Mouse (Mus musculus) C2C12 (cell line): ENCODE measurements around the gene Prss54. TPM values are rescaled to one million over a fixed set of nuclear protein-coding genes. Genes with fewer than 3 reads are reported as not detected.

Experiments used
- H3K27me3 ChIP-seq: one replicate; pipeline ENCODE4 v1.6.1; 2011; ENCODE audit not compliant: control insufficient read depth, insufficient read depth, insufficient read length
- H3K36me3 ChIP-seq: one replicate; pipeline ENCODE4 v1.6.1; 2011; ENCODE audit not compliant: control insufficient read depth, insufficient read depth
- H3K4me3 ChIP-seq: one replicate; pipeline ENCODE4 v1.5.1; 2011; ENCODE audit warnings: mild to moderate bottlenecking, control low read depth; ENCODE audit not compliant: poor library complexity, insufficient read depth, severe bottlenecking
- H3K79me2 ChIP-seq: one replicate; pipeline ENCODE4 v1.6.1; 2011; ENCODE audit not compliant: control insufficient read depth, insufficient read depth
- H3K79me3 ChIP-seq: one replicate; pipeline ENCODE4 v1.6.1; 2011; ENCODE audit warnings: low read depth, control low read depth
- H3ac ChIP-seq: one replicate; pipeline ENCODE3; 2011; ENCODE audit warnings: low read depth; ENCODE audit not compliant: control insufficient read depth, insufficient read length
- CEBPB ChIP-seq: IDR thresholded peaks from one replicate; pipeline ENCODE4 v1.6.1; 2011; ENCODE audit warnings: low read depth, mild to moderate bottlenecking, control low read depth, moderate library complexity
- CTCF ChIP-seq: IDR thresholded peaks from one replicate; pipeline ENCODE4 v1.5.1; 2011; ENCODE audit not compliant: control insufficient read depth, insufficient read depth, insufficient read length
- FOSL1 ChIP-seq: IDR thresholded peaks from one replicate; pipeline ENCODE4 v1.8.0; 2011; ENCODE audit warnings: mild to moderate bottlenecking, low read length; ENCODE audit not compliant: poor library complexity, insufficient read depth, severe bottlenecking
- MAX ChIP-seq: IDR thresholded peaks from one replicate; pipeline ENCODE4 v1.6.1; 2011; ENCODE audit warnings: mild to moderate bottlenecking, control low read depth
- MYOD1 ChIP-seq: IDR thresholded peaks from one replicate; pipeline ENCODE4 v1.6.1; 2011; ENCODE audit warnings: low read depth; ENCODE audit not compliant: control insufficient read depth, insufficient read length
- MYOG ChIP-seq: IDR thresholded peaks from one replicate; pipeline ENCODE4 v1.6.1; 2011; ENCODE audit not compliant: control insufficient read depth, insufficient read length; ENCODE audit errors: extremely low read depth
- USF1 ChIP-seq: IDR thresholded peaks from one replicate; pipeline ENCODE4 v1.6.1; 2011; ENCODE audit warnings: low read depth, mild to moderate bottlenecking, control low read depth, moderate library complexity
- polyA plus RNA-seq: library from polyadenylated mRNA; unstranded; fragments of >200 nt; fragmentation: generic; extraction: Trizol; gene quantifications from one replicate; pipeline ENCODE4 v1.2.1, GENCODE M21; 2012; ENCODE audit warnings: missing spikeins

The Prss54 gene
- polyA plus RNA-seq, 1 experiment = not detected

DNA sequence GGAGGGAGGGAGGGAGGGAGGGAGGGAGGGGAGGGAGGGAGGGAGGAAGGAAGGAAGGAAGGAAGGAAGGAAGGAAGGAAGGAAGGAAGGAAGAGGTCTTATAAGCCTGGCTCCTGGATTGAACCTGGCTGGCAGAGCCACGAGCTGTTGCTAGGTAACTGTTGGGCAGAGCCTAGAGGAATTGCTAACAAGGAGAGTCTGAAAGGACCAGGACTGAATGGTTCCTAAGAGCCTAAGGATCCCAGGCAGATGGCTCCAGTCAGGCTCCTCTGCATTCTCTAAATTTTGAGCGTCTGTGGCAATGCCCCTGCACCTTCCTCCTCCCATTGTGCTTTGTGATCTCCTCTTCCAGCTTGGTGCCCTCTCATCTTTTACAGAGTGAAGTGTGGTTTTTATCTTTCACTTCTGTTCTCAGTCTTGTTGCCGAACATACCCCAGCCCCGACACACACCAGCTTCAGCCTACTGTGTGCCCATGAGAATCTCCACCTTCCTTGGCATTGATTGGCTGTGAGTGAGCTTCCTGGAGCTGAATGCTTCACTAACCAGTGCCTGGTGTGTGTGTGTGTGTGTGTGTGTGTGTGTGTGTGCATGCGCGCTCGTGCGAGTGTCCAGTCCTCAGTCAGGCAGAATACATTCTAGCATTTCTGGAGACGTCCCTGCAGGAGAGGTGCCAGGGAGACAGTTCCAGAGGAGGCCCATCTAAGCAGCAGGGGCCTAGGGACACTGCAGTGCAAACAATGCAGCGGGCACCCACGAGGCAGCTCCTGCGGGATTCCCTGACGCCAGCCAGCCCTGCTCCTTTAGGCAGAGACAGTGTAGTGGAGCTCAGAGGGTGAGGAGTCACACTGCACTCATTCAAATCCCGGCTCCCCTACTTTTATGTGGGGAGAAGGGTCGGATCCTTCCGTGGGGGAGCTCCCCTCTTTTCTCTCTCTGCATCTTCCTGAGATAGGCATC lies 26.0 kb downstream of the Prss54 start:
- H3K36me3 ChIP-seq = no peaks in the 10 kb centered on the region
- H3K4me3 ChIP-seq = no peak overlapping the region
- H3ac ChIP-seq = no peak overlapping the region
- TF ChIP-seq USF1 = no peak
- TF ChIP-seq FOSL1 = no peak
- no peak for TF ChIP-seq CTCF
- no peak for TF ChIP-seq CEBPB
- TF ChIP-seq MYOG = no peak
- TF ChIP-seq MYOD1 = no peak
- TF ChIP-seq MAX = no peak
- no peaks in the 10 kb centered on the region for H3K79me3 ChIP-seq
- peaks cover 29% of the 10 kb centered on the region for H3K27me3 ChIP-seq
- no peaks in the 10 kb centered on the region for H3K79me2 ChIP-seq

DNA sequence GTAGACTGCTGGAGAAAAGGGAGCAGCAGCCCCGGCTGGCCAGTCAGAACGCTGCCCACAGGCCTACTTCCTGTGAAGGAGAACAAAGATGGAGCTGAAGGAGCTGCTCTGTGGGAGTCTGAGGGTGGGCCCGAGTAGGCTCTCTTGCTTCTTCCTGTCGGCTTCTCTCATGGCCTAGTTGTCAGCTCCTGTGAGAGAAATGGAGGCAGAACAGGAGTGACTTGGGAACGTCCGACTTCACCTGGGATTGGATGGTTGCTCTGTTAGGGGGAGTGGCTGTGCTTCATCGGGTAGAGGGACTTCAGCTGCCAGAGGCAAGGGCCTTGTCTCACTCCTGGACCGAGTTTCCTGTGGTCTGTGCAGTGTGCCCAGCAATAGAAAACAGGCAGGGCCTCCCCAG lies 28.2 kb downstream of the Prss54 start:
- Histone ChIP-seq H3K36me3 (no peaks in the 10 kb centered on the region), H3K27me3 (peaks cover 27% of the 10 kb centered on the region), H3K79me3 (no peaks in the 10 kb centered on the region), H3K4me3 (no peak overlapping the region), H3K79me2 (no peaks in the 10 kb centered on the region), H3ac (no peak overlapping the region)
- TF ChIP-seq MYOD1 (no peak), USF1 (no peak), MYOG (no peak), FOSL1 (no peak), CTCF (no peak), CEBPB (no peak)

DNA sequence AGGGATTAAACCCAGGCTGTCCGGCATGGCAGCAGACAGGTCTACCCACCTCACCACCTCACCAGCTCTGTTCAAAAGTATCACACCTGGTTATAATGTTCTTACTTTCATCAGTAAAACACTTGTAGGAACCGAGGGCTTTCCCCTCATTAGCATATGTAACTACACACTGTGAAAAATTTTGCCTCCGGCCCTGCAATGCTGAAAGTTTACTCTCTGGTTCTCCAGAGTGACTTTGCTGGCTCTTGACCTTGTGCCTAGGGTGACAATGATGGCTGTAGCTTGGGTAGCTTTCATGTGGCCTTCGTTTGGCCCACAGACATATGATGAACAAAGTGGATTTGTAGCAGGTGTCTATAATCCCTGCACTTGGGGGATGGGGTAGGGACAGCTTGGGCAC lies 29.2 kb downstream of the Prss54 start:
- no peaks in the 10 kb centered on the region for H3K36me3 ChIP-seq
- no peak overlapping the region for H3ac ChIP-seq
- TF ChIP-seq CTCF (no peak), MAX (no peak), USF1 (no peak), CEBPB (no peak), MYOD1 (no peak), MYOG (no peak), FOSL1 (no peak)
- no peaks in the 10 kb centered on the region for H3K79me3 ChIP-seq
- H3K4me3 ChIP-seq = no peak overlapping the region
- H3K79me2 ChIP-seq = no peaks in the 10 kb centered on the region
- peaks cover 26% of the 10 kb centered on the region for H3K27me3 ChIP-seq

DNA sequence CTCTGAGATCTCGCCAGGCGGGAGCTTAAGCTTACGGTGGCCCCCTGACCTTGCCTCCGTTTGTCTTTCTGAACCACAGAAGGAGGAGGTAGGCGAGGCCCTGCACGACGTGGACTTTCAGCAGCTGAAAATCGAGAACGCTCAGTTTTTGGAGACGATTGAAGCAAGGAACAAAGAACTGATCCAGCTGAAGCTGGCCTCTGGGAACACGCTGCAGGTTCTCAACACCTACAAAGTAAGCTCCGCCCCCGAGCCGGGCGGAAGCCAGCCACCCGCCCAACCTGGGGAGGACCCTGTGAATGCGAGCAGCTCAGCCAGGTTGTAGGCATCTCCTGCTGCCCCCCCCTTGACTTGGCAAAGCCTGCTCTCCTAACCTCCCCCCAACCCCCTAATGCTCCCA lies 30.3 kb downstream of the Prss54 start:
- no peak overlapping the region for H3K4me3 ChIP-seq
- H3K36me3 ChIP-seq = no peaks in the 10 kb centered on the region
- no peak overlapping the region for H3ac ChIP-seq
- no peaks in the 10 kb centered on the region for H3K79me3 ChIP-seq
- H3K27me3 ChIP-seq = peaks cover 23% of the 10 kb centered on the region
- no peak for TF ChIP-seq MYOG
- TF ChIP-seq MYOD1 = no peak
- no peak for TF ChIP-seq CEBPB
- TF ChIP-seq MAX = no peak
- no peak for TF ChIP-seq CTCF
- no peak for TF ChIP-seq USF1
- TF ChIP-seq FOSL1 = no peak
- no peaks in the 10 kb centered on the region for H3K79me2 ChIP-seq

DNA sequence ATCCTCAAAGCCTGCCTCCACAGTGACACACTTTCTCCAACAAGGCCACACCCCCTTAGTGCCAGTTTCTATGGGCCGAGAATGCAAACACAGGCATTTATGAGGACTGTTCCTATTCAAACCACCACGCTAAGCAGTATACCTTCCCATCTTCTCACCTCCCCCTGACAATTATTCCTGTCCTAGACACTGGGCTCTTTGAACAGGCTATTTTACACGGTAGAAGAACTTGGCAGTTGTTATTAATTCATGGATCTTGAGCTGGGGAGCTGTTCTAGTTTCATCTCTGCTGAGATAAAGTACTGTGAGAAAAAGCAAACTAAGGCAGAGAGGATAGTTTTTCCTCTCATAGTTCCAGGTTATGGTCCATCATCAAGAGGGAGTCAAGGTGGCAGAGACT lies 33.1 kb downstream of the Prss54 start:
- Histone ChIP-seq H3K79me2 (no peaks in the 10 kb centered on the region), H3K4me3 (no peak overlapping the region), H3K79me3 (no peaks in the 10 kb centered on the region), H3K36me3 (no peaks in the 10 kb centered on the region), H3K27me3 (peaks cover 25% of the 10 kb centered on the region), H3ac (no peak overlapping the region)
- no peak for TF ChIP-seq USF1
- TF ChIP-seq CTCF = no peak
- no peak for TF ChIP-seq FOSL1
- TF ChIP-seq MAX = no peak
- no peak for TF ChIP-seq MYOD1
- no peak for TF ChIP-seq CEBPB
- no peak for TF ChIP-seq MYOG
